Mouse (Mus musculus) kidney, adult 8-10 months (tissue): ENCODE measurements around the gene Lipc.

Experiments
- DNase-seq, 2 experiments: peaks; one replicate each; pipeline ENCODE4 v3.0.0; 2022

Gene Lipc

GRCm38 (mm10) chr9:70911163-70911562 is 40.9 kb downstream of the Lipc start:
- DNase-seq = no peak

- peak in 1 of 2 experiments; percentile 11 for DNase-seq
Measured at GRCm38 (mm10) chr9:70910351-70910750, 41.7 kb downstream of the Lipc start.

- DNase-seq = no peak
Measured at GRCm38 (mm10) chr9:70902821-70903730, 49.0 kb downstream of the Lipc start.

GRCm38 (mm10) chr9:70894201-70894600 is 57.8 kb downstream of the Lipc start:
- no peak for DNase-seq

- DNase-seq = no peak
Measured at GRCm38 (mm10) chr9:70893526-70893925, 58.5 kb downstream of the Lipc start.

- DNase-seq = no peak
Measured at GRCm38 (mm10) chr9:70892627-70893026, 59.4 kb downstream of the Lipc start.

GRCm38 (mm10) chr9:70891431-70892133 is 60.4 kb downstream of the Lipc start:
- DNase-seq = peak; percentile 49 to 58

GRCm38 (mm10) chr9:70890736-70891135 is 61.3 kb downstream of the Lipc start:
- no peak for DNase-seq

GRCm38 (mm10) chr9:70888969-70889368 is 63.1 kb downstream of the Lipc start:
- no peak for DNase-seq

GRCm38 (mm10) chr9:70888556-70888955 is 63.5 kb downstream of the Lipc start:
- DNase-seq = no peak

GRCm38 (mm10) chr9:70881982-70882381 is 70.0 kb downstream of the Lipc start:
- no peak for DNase-seq

GRCm38 (mm10) chr9:70878823-70879222 is 73.2 kb downstream of the Lipc start:
- DNase-seq = no peak

GRCm38 (mm10) chr9:70878157-70878556 is 73.9 kb downstream of the Lipc start:
- DNase-seq = no peak

GRCm38 (mm10) chr9:70875490-70875889 is 76.5 kb downstream of the Lipc start:
- no peak for DNase-seq

GRCm38 (mm10) chr9:70875059-70875458 is 77.0 kb downstream of the Lipc start:
- DNase-seq = no peak

GRCm38 (mm10) chr9:70872675-70873074 is 79.4 kb downstream of the Lipc start:
- DNase-seq = no peak

- no peak for DNase-seq
Measured at GRCm38 (mm10) chr9:70870326-70870725, 81.7 kb downstream of the Lipc start.

GRCm38 (mm10) chr9:70869169-70869873 is 82.7 kb downstream of the Lipc start:
- DNase-seq = no peak

GRCm38 (mm10) chr9:70867381-70867780 is 84.6 kb downstream of the Lipc start:
- DNase-seq = no peak

- DNase-seq = no peak
Measured at GRCm38 (mm10) chr9:70864039-70864438, 88.0 kb downstream of the Lipc start.

- DNase-seq = peak; percentile 42 to 48
Measured at GRCm38 (mm10) chr9:70863299-70863698, 88.7 kb downstream of the Lipc start.

- DNase-seq = no peak
Measured at GRCm38 (mm10) chr9:70859233-70859632, 92.8 kb downstream of the Lipc start.

- no peak for DNase-seq
Measured at GRCm38 (mm10) chr9:70855868-70856267, 96.2 kb downstream of the Lipc start.
